Mouse (Mus musculus) c-Kit-positive CD71-positive TER-119-negative erythroid progenitor cells, embryonic 14.5 days (primary cell): ENCODE measurements around the gene Tpo.

Source experiments
- DNase-seq: peaks from one replicate; pipeline ENCODE4 v3.0.0-alpha.2; 2013; ENCODE audit warnings: low read depth

Tpo gene

DNA sequence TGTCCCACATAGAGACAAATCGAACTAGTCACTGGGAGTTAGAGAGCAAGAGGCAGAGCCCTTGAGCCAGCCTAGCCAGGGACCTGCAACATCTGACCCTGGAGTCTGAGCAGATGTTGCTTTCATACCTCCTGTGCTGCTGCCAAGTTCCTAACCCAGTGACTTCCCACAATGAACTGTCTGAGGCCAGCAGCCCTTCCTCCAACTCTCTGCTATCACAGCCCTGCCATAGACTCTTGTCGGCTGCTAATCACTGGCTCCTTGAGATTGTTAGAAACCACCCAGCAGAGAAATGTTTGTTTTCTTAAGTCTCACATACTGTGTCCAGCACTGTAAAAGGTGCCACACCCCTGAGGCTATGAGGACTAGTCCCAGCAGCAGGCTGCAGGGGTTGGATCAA is 56.1 kb downstream of the Tpo start:
- no peak for DNase-seq

- no peak for DNase-seq
Observed at GRCm38 (mm10) chr12:30069321-30069720, 63.1 kb downstream of the Tpo start.

- no peak for DNase-seq
Observed at GRCm38 (mm10) chr12:30067806-30068205, 64.6 kb downstream of the Tpo start.

GRCm38 (mm10) chr12:30062118-30062505 is 70.3 kb downstream of the Tpo start:
- no peak for DNase-seq

DNA sequence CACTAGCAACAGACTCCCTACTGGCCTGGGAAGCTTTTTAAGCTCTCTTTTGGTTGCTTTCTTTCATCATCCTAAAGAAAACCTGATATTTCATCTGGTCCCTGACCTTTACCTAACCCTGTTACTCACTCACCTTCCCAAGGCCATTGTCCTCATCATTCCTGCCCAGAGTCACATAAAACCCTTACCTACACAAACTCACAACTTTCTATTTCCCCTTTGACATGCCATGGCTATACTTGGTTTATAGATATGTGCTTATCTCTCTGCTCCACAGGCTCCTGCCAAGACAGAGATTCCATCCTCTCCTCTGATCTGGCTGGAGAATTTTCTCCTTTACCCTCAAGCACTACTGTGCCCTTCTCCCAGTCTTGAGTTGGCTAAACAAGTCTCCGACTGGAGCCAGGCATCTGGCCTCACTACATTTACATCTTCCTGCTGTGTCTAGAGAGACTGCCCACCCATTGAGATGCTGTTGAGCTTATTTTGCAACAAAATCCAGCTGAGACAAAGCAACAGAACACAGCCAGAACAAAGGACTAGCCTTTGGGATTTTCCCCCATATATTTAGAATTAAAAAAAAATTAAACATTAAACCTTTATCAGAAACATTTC is 70.8 kb downstream of the Tpo start:
- DNase-seq = no peak

DNA sequence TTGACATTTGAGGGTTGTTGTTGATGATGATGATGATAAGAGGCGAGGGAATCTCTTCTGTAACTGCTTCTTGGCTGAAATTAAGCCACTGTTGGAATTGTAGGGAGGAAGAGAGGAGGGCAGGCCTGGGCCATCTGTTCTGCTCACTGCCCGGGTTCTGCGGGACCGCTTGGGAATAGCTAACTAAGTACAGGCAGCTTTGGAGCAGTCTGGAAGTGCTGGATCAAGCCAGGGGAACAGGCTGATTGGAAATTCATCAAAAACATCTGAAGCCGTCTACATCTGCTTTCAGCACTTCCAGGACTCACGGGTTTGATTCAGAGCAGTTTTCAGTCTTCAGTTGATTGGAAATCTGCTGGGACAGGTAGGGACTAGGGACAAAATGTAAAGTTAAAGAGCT is 74.4 kb downstream of the Tpo start:
- DNase-seq = no peak

DNA sequence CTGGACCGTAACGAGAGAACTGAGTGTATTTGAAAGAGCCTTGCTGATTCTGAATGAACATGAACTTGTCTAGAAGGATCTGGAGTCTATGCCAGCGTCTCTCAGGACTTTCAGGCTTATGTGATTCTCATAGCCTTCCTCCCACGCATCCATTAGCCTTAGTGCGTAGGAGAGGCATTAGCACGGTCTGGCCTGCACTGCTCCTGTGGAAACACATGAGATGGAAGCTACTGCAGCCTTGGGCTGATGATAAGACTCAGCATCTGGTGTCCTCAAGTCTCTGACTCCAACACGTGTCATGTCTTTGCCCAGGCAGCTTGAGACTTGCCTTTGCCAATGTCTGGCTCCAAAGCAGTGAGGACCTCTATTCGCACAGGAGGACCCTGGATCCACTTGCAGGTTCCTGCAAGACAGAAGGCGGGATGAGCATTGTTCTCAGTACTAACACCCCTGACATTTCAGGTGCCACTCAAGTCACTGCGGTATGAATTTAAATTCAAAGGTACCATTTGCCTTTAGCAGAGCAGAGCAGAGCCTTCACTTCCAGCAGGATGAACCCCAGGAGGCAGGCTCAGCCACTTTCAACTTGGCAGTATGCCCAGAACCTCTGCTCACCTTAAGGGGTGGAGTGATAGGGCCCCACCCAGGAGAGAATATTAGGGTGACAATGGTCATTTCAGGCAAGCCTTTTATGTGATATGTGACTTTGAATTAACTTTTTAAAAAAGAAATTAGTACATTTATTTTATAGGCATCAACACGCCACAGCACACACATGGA is 77.5 kb downstream of the Tpo start:
- no peak for DNase-seq

DNA sequence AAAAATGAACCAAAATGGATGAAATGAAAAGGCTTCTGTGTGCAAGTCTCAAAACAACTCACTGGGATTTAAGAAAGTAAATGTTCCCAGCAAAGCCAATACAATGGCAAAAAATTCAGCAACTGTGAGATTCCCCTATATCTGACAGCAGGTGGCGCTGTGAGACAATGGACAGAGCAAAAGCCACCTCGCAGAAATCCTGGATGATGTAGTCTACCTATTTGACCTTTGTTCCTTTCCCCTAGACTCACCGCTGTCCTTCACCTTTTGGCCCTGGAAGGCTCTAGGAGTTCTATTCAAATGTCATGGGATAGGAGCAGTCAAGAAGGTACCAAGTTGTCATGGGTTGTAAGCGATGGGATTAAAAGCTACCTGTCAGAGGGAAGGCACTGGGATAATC is 82.2 kb downstream of the Tpo start:
- DNase-seq = no peak

DNA sequence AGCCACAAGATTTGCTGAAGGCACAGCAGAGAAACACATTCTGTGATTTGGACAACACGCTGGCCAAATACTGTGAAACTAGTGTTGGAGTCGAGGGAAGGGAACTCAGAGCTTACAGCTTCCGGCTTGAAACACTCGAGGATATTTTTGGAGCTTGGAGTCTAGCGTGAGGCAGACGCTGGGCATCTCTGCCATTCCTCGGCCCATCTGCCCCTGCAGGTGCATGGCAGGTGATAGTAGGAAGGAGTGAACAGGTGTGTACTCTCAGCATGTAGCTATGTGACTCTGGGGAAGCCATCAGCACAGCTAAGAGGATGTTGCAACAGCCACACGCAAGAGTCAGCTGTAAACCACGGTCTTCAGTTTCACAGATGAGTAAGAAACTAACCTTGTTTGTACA is 82.6 kb downstream of the Tpo start:
- no peak for DNase-seq

DNA sequence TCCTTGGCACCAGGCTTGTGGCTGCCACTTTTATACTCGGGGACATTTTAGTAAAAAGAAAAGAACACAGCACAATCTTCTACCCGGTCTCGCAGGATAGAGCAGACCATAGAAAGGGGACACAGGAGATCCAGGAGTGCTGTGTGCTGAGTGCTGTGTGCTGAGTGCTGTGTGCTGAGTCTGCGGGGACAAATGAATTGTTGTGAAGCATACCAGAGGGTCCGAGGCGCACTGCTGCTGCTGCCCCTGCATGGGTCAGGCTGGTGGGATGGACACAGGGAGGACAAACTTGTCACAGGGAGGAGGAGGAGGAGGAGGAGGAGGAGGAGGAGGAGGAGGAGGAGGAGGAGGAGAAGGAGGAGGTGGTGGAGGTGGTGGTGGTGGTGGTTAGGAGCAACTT is 83.6 kb downstream of the Tpo start:
- DNase-seq = no peak

GRCm38 (mm10) chr12:30040150-30040549 is 92.3 kb downstream of the Tpo start:
- no peak for DNase-seq

DNA sequence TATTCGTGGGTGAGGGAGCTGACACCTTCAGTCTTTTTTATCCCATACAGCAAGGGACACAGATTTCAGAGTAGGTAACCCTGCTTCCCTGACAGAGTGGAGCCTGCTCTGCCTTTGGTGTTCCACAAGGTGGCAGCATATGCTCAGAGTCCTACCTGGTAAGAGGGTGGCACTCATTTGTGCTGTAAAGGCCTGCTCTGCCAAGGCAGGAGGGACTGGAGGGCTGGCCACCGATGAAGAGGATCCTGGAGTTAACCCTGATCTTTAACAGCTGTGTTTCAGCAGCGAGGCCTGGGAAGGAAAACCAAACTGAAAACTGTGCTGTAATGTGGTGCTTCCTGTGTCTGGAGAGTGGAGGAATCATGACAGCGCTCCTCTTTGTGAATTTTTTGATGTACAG is 92.9 kb downstream of the Tpo start:
- DNase-seq = no peak

GRCm38 (mm10) chr12:30036569-30037055 is 95.8 kb downstream of the Tpo start:
- no peak for DNase-seq

DNA sequence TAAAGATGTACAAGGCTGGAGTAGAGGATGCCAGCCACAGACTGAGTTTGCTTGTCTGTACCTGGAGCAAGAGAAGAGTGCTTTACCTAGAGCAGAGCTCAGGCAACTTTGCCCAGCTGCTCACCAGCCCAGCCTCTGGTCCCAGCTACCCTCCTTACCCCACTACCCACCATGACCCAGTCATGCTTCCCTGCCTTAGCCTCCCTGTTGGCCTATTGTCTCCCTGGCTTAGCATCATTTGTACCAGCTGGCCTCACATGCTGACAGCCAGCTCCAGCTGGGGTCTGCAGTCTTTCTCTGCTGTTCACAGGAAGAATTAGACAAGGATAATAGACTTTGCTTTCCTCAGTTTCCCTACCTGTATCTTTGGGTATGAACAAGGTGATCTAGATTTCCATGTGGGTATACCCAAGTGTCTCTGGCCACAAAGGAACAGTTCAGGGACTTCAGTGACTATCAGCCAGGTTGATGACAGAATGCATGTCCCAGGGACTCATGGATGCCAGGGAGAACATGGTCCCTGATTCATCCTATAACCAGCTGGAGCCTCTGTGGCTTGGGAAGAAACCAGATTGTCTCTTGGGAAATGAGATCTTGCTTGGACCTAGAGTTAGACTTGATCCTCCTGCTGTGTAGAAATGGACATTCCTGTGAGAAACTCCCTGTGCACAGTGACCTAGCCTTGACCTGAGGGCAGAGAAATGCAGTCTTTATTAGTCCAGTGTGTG is 96.4 kb downstream of the Tpo start:
- DNase-seq = no peak

GRCm38 (mm10) chr12:30035406-30035805 is 97.0 kb downstream of the Tpo start:
- no peak for DNase-seq

GRCm38 (mm10) chr12:30034681-30035080 is 97.7 kb downstream of the Tpo start:
- DNase-seq = no peak

GRCm38 (mm10) chr12:30030571-30030970 is 101.9 kb downstream of the Tpo start:
- DNase-seq = no peak

- no peak for DNase-seq
Observed at GRCm38 (mm10) chr12:30029111-30029510, 103.3 kb downstream of the Tpo start.

GRCm38 (mm10) chr12:30027721-30028340 is 104.6 kb downstream of the Tpo start:
- DNase-seq = no peak

- no peak for DNase-seq
Observed at GRCm38 (mm10) chr12:30024264-30024825, 108.1 kb downstream of the Tpo start.

DNA sequence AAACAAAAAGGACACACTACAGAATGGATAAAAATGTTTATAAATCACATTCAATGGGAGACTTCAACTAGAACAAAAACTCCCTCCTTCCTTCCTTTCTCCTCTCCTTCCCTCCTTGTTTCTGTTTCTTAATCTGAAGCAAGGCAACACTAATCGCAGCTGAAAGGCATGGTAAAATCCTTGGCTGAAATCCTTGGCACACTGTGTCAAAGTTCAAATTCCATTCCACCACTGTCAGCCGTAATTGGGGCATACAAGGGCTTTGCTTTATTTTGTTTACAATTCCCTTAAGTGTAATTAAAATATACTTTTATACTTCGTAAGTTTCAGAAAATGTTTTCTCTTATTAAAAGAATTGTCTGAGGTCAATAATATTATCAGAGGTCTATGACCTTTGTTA is 108.9 kb downstream of the Tpo start:
- DNase-seq = no peak

DNA sequence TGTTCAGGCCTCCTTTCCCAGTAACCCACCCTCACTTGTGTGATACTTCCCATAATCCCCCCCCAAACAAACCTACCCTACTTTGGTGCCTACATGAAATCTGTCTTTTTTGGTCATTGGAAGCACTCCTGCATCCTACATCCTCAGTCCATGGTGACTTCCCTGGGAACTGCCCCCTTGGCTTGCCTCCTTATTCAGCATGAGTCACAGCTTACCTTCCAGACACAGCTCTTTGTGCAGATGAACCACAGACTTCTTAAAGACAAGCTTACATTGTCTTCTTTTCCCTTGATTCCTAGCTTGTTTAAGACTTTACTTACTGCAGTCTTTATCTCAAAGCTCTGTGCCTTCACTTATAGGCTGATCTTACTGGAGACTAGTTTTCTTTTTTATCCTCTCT is 112.0 kb downstream of the Tpo start:
- no peak for DNase-seq
